Mouse (Mus musculus) forebrain, embryonic 10.5 days (tissue): ENCODE data around the gene Olfr1427. TPM values are rescaled to one million over a fixed set of nuclear protein-coding genes. Genes with fewer than 3 reads are reported as not detected.

Experiments
- polyA plus RNA-seq: library from polyadenylated mRNA; unstranded; fragments of >200 nt; fragmentation: Nextera tagmentation; extraction: Ambion mirVana; gene quantifications from 2 replicates; pipeline ENCODE4 v1.2.1, GENCODE M21; 2016

The Olfr1427 gene
- polyA plus RNA-seq, 1 experiment from 2014 or later, result not detected

Other genes with a start within 250 kb of the Olfr1427 start
- gene Olfr1418, start 242.3 kb downstream of the Olfr1427 start, polyA plus RNA-seq, result not detected in 2 replicates
- gene Olfr1419, start 228.2 kb downstream of the Olfr1427 start, polyA plus RNA-seq, result not detected in 2 replicates
- not detected in 2 replicates for gene Olfr1420, start 216.8 kb downstream of the Olfr1427 start, polyA plus RNA-seq
- 22.6 and 24.5 TPM in 2 replicates for gene Patl1, start 190.9 kb downstream of the Olfr1427 start, polyA plus RNA-seq
- gene Osbp, start 137.4 kb downstream of the Olfr1427 start, polyA plus RNA-seq, result 3.2 and 3.3 TPM in 2 replicates
- 0.04 TPM in 2 replicates for gene Olfr1423, start 62.0 kb downstream of the Olfr1427 start, polyA plus RNA-seq
- not detected in 2 replicates for gene Olfr1424, start 40.7 kb downstream of the Olfr1427 start, polyA plus RNA-seq
- gene Olfr1425, start 25.6 kb downstream of the Olfr1427 start, polyA plus RNA-seq, result not detected in 2 replicates
- not detected in 2 replicates for gene Olfr1426, start 11.3 kb downstream of the Olfr1427 start, polyA plus RNA-seq
- gene Olfr1428, start 12.6 kb upstream of the Olfr1427 start, polyA plus RNA-seq, result not detected in 2 replicates
- gene Olfr76, start 19.9 kb upstream of the Olfr1427 start, polyA plus RNA-seq, result not detected in 2 replicates
- gene Olfr1555-ps1, start 66.8 kb upstream of the Olfr1427 start, polyA plus RNA-seq, result not detected in 2 replicates
- gene Olfr1431, start 97.3 kb upstream of the Olfr1427 start, polyA plus RNA-seq, result not detected in 2 replicates
- not detected in 2 replicates for gene Olfr1432, start 129.3 kb upstream of the Olfr1427 start, polyA plus RNA-seq
- gene Olfr262, start 138.3 kb upstream of the Olfr1427 start, polyA plus RNA-seq, result not detected in 2 replicates
- not detected in 2 replicates for gene Olfr235, start 157.7 kb upstream of the Olfr1427 start, polyA plus RNA-seq
- not detected in 2 replicates for gene Olfr1434, start 176.5 kb upstream of the Olfr1427 start, polyA plus RNA-seq
- not detected in 2 replicates for gene Olfr1436, start 195.8 kb upstream of the Olfr1427 start, polyA plus RNA-seq
- not detected in 2 replicates for gene Olfr1437, start 221.8 kb upstream of the Olfr1427 start, polyA plus RNA-seq
- not detected in 2 replicates for gene Olfr1438-ps1, start 232.6 kb upstream of the Olfr1427 start, polyA plus RNA-seq